Mouse (Mus musculus): ENCODE data around the gene Slc43a3. TPM values are rescaled to one million over a fixed set of nuclear protein-coding genes. Genes with fewer than 3 reads are reported as not detected.

Slc43a3 gene
- total RNA-seq, 1 experiment from 2014 or later: 58.4 TPM

Other genes with a start within 250 kb of the Slc43a3 start
- gene Zdhhc5, start 221.4 kb upstream of the Slc43a3 start, total RNA-seq (2017): 30.1 and 33.2 TPM in 2 replicates
- gene Clp1, start 209.2 kb upstream of the Slc43a3 start, total RNA-seq (2017): 37.4 and 38.4 TPM in 2 replicates
- 0.25 and 0.50 TPM in 2 replicates for gene Ypel4, start 202.5 kb upstream of the Slc43a3 start, total RNA-seq (2017)
- gene Gm19426, start 192.9 kb upstream of the Slc43a3 start, total RNA-seq (2017): 2.0 TPM in 1 of 2 replicates, not detected in the other
- 0.63 TPM in 1 of 2 replicates, not detected in the other for gene Serping1, start 161.1 kb upstream of the Slc43a3 start, total RNA-seq (2017)
- 39.4 and 43.4 TPM in 2 replicates for gene Ube2l6, start 137.8 kb upstream of the Slc43a3 start, total RNA-seq (2017)
- gene Smtnl1, start 113.9 kb upstream of the Slc43a3 start, total RNA-seq (2017): 1.1 TPM in 2 replicates
- gene Timm10, start 109.6 kb upstream of the Slc43a3 start, total RNA-seq (2017): 20.7 and 27.7 TPM in 2 replicates
- 16.4 and 23.5 TPM in 2 replicates for gene Slc43a1, start 97.7 kb upstream of the Slc43a3 start, total RNA-seq (2017)
- gene Rtn4rl2, start 49.9 kb upstream of the Slc43a3 start, total RNA-seq (2017): not detected in 2 replicates
- 86.3 and 239 TPM in 2 replicates for gene Prg2, start 43.9 kb downstream of the Slc43a3 start, total RNA-seq (2017)
- 3.0 and 8.4 TPM in 2 replicates for gene Prg3, start 51.6 kb downstream of the Slc43a3 start, total RNA-seq (2017)
- gene Ssrp1, start 100.7 kb downstream of the Slc43a3 start, total RNA-seq (2017): 390 and 439 TPM in 2 replicates
- gene P2rx3, start 100.9 kb downstream of the Slc43a3 start, total RNA-seq (2017): 0.69 TPM in 1 of 2 replicates, not detected in the other
- gene Tnks1bp1, start 111.4 kb downstream of the Slc43a3 start, total RNA-seq (2017): 9.9 and 15.9 TPM in 2 replicates
- gene Aplnr, start 199.6 kb downstream of the Slc43a3 start, total RNA-seq (2017): 0.75 TPM in 1 of 2 replicates, not detected in the other

All from hematopoietic stem cell, adult 5-6 weeks (primary cell).